Mouse (Mus musculus) cortical plate, adult 2 months (tissue): ENCODE results near the gene Zfhx3. TPM values are rescaled to one million over a fixed set of nuclear protein-coding genes. Genes with fewer than 3 reads are reported as not detected.

Source experiments
- H3K27ac ChIP-seq: fragments of 200-500 bp; 2 replicates; pipeline ENCODE4 v1.5.1; 2012; ENCODE audit warnings: low read length, control low read depth, inconsistent platforms; ENCODE audit not compliant: insufficient read depth
- H3K4me1 ChIP-seq: fragments of 200-500 bp; 2 replicates; pipeline ENCODE4 v1.6.1; 2011; ENCODE audit warnings: low read length; ENCODE audit not compliant: control insufficient read depth, insufficient read depth
- H3K4me3 ChIP-seq: fragments of 200-500 bp; 2 replicates; pipeline ENCODE4 v1.5.1; 2011; ENCODE audit warnings: mild to moderate bottlenecking, low read length, control low read depth; ENCODE audit not compliant: insufficient read depth
- CTCF ChIP-seq: fragments of 200-500 bp; IDR thresholded peaks from 2 replicates; pipeline ENCODE4 v1.5.1; 2011; ENCODE audit warnings: mild to moderate bottlenecking, control low read depth, low read length; ENCODE audit not compliant: insufficient read depth; ENCODE audit errors: extremely low read depth
- POLR2A ChIP-seq: fragments of 200-500 bp; IDR thresholded peaks from 2 replicates; pipeline ENCODE4 v1.6.1; 2011; ENCODE audit warnings: mild to moderate bottlenecking, low read length, control low read depth; ENCODE audit not compliant: insufficient read depth; ENCODE audit errors: extremely low read depth
- polyA plus RNA-seq: library from polyadenylated mRNA; depleted of rRNA; stranded (reverse); fragments of >200 nt; gene quantifications from 2 replicates; pipeline ENCODE4 v1.2.3, GENCODE M21; 2012

Zfhx3 gene
- polyA plus RNA-seq, 1 experiment = 1.3 TPM

DNA sequence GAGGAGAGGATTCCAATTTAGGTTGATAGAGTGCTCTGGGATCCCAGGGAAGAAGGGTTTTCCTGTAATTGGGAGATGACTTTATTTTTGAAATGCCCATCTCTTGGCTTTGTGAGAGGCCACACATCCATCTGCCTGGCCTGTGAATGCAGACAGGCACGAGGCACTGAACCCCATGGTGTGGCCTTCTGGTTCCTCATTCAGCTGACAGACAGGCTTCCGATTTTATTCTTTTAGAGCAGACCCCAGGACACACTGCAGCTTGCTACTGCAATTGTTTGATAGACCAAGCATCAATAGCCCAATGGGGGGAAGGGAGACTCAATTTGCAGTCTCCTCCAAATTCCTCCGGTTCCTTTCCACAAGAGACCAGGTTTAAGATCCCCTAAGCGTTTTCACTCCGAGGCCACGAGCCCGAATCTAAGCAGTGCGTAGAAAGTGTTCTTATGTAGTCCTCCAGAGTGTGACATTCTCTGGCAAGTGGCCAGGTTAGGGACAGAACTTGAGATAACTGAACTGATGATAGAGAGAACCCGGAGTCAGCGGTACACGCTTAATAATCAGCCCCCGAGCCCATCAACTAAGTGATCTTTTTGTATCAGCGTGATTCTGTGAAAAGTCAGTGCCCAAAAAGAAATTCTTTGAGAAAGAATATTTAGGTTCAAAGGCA, 275.9 kb downstream of the Zfhx3 start:
- Histone ChIP-seq H3K27ac (no peak overlapping the region), H3K4me1 (no peaks in the 10 kb centered on the region), H3K4me3 (no peak overlapping the region)
- TF ChIP-seq POLR2A = no peak
- TF ChIP-seq CTCF = no peak

DNA sequence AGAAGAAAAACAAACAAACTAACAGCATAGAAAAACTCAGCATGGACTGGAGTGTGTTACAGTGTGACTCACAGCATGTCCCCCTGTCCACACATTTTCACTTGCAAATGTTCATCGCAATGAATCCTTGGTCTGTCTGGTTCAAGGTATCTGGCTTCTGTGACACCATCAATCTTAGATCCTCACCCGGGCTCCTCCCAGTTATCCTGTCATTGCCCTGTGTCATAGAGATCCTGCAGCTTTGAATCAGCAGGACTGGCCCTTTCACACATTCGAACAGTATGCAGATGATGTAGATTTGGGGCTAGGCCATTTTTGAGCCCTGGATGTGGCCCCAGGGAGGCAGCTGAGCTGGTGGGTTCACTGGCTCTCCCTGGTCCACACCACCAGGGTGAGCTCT, 278.1 kb downstream of the Zfhx3 start:
- TF ChIP-seq POLR2A = no peak
- TF ChIP-seq CTCF = no peak
- Histone ChIP-seq H3K27ac (no peak overlapping the region), H3K4me3 (no peak overlapping the region), H3K4me1 (no peaks in the 10 kb centered on the region)

- H3K4me3 ChIP-seq = no peak overlapping the region
- no peaks in the 10 kb centered on the region for H3K4me1 ChIP-seq
- TF ChIP-seq POLR2A (no peak), CTCF (no peak)
- H3K27ac ChIP-seq = no peak overlapping the region
These were observed 279.6 kb downstream of the Zfhx3 start for GRCm38 (mm10) chr8:108222091-108222490.

GRCm38 (mm10) chr8:108232326-108232725, 289.9 kb downstream of the Zfhx3 start:
- Histone ChIP-seq H3K4me3 (no peak overlapping the region), H3K4me1 (no peaks in the 10 kb centered on the region), H3K27ac (no peak overlapping the region)
- no peak for TF ChIP-seq CTCF
- no peak for TF ChIP-seq POLR2A

- H3K4me3 ChIP-seq = no peak overlapping the region
- H3K4me1 ChIP-seq = no peaks in the 10 kb centered on the region
- no peak for TF ChIP-seq CTCF
- no peak for TF ChIP-seq POLR2A
- H3K27ac ChIP-seq = no peak overlapping the region
These were observed 292.0 kb downstream of the Zfhx3 start for GRCm38 (mm10) chr8:108234481-108234880.

- TF ChIP-seq CTCF (no peak), POLR2A (no peak)
- no peak overlapping the region for H3K27ac ChIP-seq
These were observed 294.3 kb downstream of the Zfhx3 start for GRCm38 (mm10) chr8:108236715-108237114.

DNA sequence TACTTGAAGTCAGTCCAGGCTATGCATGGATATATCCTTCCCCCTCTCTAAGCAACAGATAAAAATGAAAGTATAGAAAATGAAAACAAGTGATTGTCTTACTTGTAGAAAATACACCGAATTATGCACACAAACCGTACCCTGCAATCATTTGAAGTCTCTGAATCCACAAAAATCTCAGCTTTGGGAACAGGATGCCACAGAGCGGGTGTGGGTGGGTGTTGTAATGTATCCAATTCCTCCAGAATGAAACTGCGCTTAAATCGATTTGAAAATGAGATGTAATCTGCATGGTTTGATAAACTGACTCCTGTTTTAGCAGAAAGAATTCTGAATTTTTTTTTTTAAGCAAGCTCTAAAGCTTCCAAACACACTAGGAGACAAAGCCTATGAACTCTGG, 297.1 kb downstream of the Zfhx3 start:
- H3K4me3 ChIP-seq = no peak overlapping the region

More at GRCm38 (mm10) chr8:108236715-108237114, 294.3 kb downstream of the Zfhx3 start:
- no peak overlapping the region for H3K4me3 ChIP-seq
- H3K4me1 ChIP-seq = no peaks in the 10 kb centered on the region

GRCm38 (mm10) chr8:108241041-108241690, 298.7 kb downstream of the Zfhx3 start:
- TF ChIP-seq POLR2A = no peak
- TF ChIP-seq CTCF = no peak
- Histone ChIP-seq H3K4me3 (no peak overlapping the region), H3K4me1 (no peaks in the 10 kb centered on the region), H3K27ac (no peak overlapping the region)

More for the DNA sequence above, 297.1 kb downstream of the Zfhx3 start:
- Histone ChIP-seq H3K27ac (no peak overlapping the region), H3K4me1 (no peaks in the 10 kb centered on the region)
- TF ChIP-seq POLR2A = no peak
- TF ChIP-seq CTCF = no peak

DNA sequence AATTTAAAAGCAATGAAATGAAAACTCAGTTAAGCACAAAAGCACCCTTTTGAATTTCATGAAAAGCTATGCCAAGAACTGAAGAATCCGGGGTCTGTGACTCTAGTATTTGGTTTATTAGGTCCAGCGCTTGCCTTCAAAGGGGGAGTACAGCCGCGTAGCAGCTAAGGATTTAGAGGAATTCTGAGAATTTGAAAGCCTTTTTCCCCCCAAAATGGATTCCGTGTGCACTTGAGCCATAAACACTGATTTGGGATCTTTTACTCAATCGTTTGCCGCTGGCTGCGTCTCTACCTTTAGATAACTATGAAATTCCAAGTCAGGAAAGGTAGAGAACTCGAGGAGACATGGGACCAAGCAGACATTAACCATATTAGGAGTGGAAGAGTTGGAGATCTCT, 300.8 kb downstream of the Zfhx3 start:
- no peak overlapping the region for H3K27ac ChIP-seq
- TF ChIP-seq POLR2A (no peak), CTCF (no peak)
- no peaks in the 10 kb centered on the region for H3K4me1 ChIP-seq
- no peak overlapping the region for H3K4me3 ChIP-seq
